Mouse (Mus musculus): ENCODE data around the gene Megf11. TPM values are rescaled to one million over a fixed set of nuclear protein-coding genes. Genes with fewer than 3 reads are reported as not detected.

Megf11 gene
- polyA plus RNA-seq, 1 experiment from 2014 or later, result 1.4 TPM

DNA sequence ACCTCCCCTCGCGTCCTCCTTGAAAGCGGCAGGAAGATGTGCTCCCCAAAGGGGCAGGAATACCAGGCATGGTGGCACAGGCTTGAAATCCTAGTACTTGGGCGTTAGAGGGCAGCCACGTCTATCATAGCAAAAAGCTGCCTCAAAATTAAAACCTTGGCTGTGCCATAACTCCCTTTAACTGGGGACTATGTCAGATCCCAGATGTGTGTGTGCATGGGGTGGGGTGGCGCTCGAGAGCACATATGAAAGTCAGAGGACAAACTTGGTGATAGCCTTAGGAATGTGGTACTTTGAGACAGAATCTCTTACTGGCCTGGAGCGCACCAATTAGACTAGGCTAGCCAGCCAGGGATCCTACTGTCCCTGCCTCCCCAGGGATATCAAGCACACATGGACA lies 235.2 kb downstream of the Megf11 start:
- Histone ChIP-seq H3K9me3 (ENCODE audit: control insufficient read depth, low read length) (no peaks in the 10 kb centered on the region), H3K27ac (replicated peaks; ENCODE audit: low read depth, low read length) (no peak overlapping the region), H3K27me3 (ENCODE audit: control insufficient read depth, insufficient read depth, low read length) (no peaks in the 10 kb centered on the region), H3K9ac (ENCODE audit: low read length) (no peak overlapping the region), H3K36me3 (ENCODE audit: control insufficient read depth, insufficient read depth, low read length) (no peaks in the 10 kb centered on the region), H3K4me1 (ENCODE audit: control insufficient read depth, insufficient read depth, low read length) (no peaks in the 10 kb centered on the region), H3K4me2 (ENCODE audit: low read depth, severe bottlenecking) (no peak overlapping the region), H3K4me3 (ENCODE audit: low read depth, low read length) (no peak overlapping the region)
- no peak for ATAC-seq (ENCODE audit: insufficient number of reproducible peaks, low FRiP score, low TSS enrichment, low read depth)
- no peak for DNase-seq (ENCODE audit: low spot score)
- WGBS, result 59% methylated on average over 8 of the region's 8 CpGs

DNA sequence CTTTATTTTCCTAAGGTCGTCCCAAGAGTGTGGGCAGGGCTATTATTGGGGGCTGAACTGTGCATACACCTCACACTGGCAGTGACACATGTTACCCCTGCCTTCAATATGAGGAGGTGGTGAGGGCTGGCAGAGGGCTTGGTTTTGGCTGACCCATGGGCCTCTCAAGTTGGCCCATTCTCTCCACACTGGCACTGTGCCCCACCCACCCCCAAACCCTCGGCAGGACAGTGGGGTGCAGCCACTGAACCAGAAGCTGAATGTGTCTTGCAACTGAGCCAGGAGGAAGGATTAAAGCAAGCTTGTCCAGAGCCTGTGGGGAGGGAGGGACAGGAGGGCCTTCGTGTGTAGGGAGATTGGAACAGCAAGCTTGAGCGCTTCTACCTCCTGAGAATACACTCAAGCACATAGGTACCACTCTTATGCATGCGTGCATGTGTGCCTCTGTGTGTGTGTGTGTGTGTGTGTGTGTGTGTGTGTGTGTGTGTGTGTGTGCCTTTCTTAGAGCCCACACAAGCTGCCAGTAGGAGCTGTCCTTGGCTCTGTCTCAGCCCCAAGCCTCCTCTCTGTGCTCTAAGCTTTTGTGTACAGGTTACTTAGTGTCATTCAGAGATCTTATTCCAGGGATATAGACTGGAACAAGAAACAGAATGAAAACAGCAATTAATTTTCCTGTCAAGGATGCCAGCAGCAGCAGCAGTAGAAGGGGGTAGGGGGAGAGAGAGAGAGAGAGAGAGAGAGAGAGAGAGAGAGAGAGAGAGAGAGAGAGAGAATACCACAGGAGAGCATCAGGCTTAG lies 236.3 kb downstream of the Megf11 start:
- no peaks in the 10 kb centered on the region for H3K9me3 ChIP-seq (ENCODE audit: control insufficient read depth, low read length)
- no peak for ATAC-seq (ENCODE audit: insufficient number of reproducible peaks, low FRiP score, low TSS enrichment, low read depth)
- no peak overlapping the region for H3K4me3 ChIP-seq (ENCODE audit: low read depth, low read length)
- H3K4me1 ChIP-seq (ENCODE audit: control insufficient read depth, insufficient read depth, low read length), result no peaks in the 10 kb centered on the region
- no peak overlapping the region for H3K27ac ChIP-seq (replicated peaks; ENCODE audit: low read depth, low read length)
- no peaks in the 10 kb centered on the region for H3K36me3 ChIP-seq (ENCODE audit: control insufficient read depth, insufficient read depth, low read length)
- H3K4me2 ChIP-seq (ENCODE audit: low read depth, severe bottlenecking), result no peak overlapping the region
- WGBS, result 65% methylated on average over 5 of the region's 5 CpGs
- H3K9ac ChIP-seq (ENCODE audit: low read length), result no peak overlapping the region
- H3K27me3 ChIP-seq (ENCODE audit: control insufficient read depth, insufficient read depth, low read length), result no peaks in the 10 kb centered on the region
- DNase-seq (ENCODE audit: low spot score), result no peak

DNA sequence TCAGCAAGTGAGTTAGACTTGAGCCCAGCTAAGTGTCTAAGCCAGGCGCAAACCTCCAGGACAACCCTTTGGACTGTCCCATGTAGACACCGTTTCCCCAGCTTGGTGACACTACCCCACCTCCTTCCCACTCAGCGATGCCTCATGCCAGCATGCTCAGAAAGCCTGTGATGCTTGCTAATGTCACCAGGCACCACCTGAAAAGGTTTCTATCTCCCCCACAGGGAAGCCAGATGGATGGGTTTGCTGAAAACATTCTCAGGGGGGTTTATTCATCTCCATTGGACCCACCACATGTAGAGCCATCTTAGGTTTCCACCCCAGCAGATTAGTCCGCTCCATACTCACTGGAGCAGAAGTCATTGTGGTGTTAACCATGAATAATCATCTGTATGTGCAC lies 237.9 kb downstream of the Megf11 start:
- WGBS, result 93% methylated on average over 4 of the region's 4 CpGs

DNA sequence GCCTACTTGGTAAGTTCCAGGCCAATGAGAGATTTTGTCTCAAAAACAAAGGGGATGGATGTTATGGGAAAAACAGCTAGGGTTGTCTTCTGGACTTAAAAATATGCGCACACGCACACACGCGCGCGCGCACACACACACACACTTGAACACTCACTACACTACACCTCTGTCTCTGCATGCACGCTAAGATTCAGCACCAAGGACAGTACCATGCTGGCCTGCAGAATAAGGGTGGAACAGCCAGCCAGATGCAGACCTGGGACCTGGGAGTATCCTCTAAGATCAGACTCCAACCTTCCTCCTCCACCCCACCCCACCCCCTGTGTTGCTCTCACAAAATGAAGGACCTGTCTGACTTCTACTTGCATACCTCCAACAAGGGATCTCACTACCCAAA lies 239.1 kb downstream of the Megf11 start:
- no peaks in the 10 kb centered on the region for H3K36me3 ChIP-seq (ENCODE audit: control insufficient read depth, insufficient read depth, low read length)
- H3K27me3 ChIP-seq (ENCODE audit: control insufficient read depth, insufficient read depth, low read length), result no peaks in the 10 kb centered on the region
- no peaks in the 10 kb centered on the region for H3K4me1 ChIP-seq (ENCODE audit: control insufficient read depth, insufficient read depth, low read length)
- H3K4me2 ChIP-seq (ENCODE audit: low read depth, severe bottlenecking), result no peak overlapping the region
- H3K4me3 ChIP-seq (ENCODE audit: low read depth, low read length), result no peak overlapping the region
- ATAC-seq (ENCODE audit: insufficient number of reproducible peaks, low FRiP score, low TSS enrichment, low read depth), result no peak
- no peak overlapping the region for H3K27ac ChIP-seq (replicated peaks; ENCODE audit: low read depth, low read length)
- H3K9me3 ChIP-seq (ENCODE audit: control insufficient read depth, low read length), result no peaks in the 10 kb centered on the region
- no peak overlapping the region for H3K9ac ChIP-seq (ENCODE audit: low read length)
- DNase-seq (ENCODE audit: low spot score), result peak; percentile 90
- 71% methylated on average over 8 of the region's 8 CpGs for WGBS

More for the DNA sequence above, 237.9 kb downstream of the Megf11 start:
- H3K4me2 ChIP-seq (ENCODE audit: low read depth, severe bottlenecking), result no peak overlapping the region
- no peaks in the 10 kb centered on the region for H3K27me3 ChIP-seq (ENCODE audit: control insufficient read depth, insufficient read depth, low read length)
- no peaks in the 10 kb centered on the region for H3K9me3 ChIP-seq (ENCODE audit: control insufficient read depth, low read length)
- no peaks in the 10 kb centered on the region for H3K4me1 ChIP-seq (ENCODE audit: control insufficient read depth, insufficient read depth, low read length)
- no peaks in the 10 kb centered on the region for H3K36me3 ChIP-seq (ENCODE audit: control insufficient read depth, insufficient read depth, low read length)
- no peak overlapping the region for H3K27ac ChIP-seq (replicated peaks; ENCODE audit: low read depth, low read length)
- ATAC-seq (ENCODE audit: insufficient number of reproducible peaks, low FRiP score, low TSS enrichment, low read depth) (no peak), DNase-seq (ENCODE audit: low spot score) (no peak)
- no peak overlapping the region for H3K4me3 ChIP-seq (ENCODE audit: low read depth, low read length)
- H3K9ac ChIP-seq (ENCODE audit: low read length), result no peak overlapping the region

GRCm38 (mm10) chr9:64629802-64630201 lies 244.4 kb downstream of the Megf11 start:
- no peak for ATAC-seq (ENCODE audit: insufficient number of reproducible peaks, low FRiP score, low TSS enrichment, low read depth)
- 35% methylated on average over 1 of the region's 1 CpGs for WGBS

GRCm38 (mm10) chr9:64633169-64633568 lies 247.7 kb downstream of the Megf11 start:
- Histone ChIP-seq H3K9me3 (ENCODE audit: control insufficient read depth, low read length) (no peaks in the 10 kb centered on the region), H3K9ac (ENCODE audit: low read length) (no peak overlapping the region), H3K4me1 (ENCODE audit: control insufficient read depth, insufficient read depth, low read length) (peaks cover 4% of the 10 kb centered on the region; the same call in 1 of the 2 replicates), H3K27me3 (ENCODE audit: control insufficient read depth, insufficient read depth, low read length) (peaks cover 6% of the 10 kb centered on the region; the same call in 1 of the 2 replicates), H3K4me2 (ENCODE audit: low read depth, severe bottlenecking) (no peak overlapping the region), H3K4me3 (ENCODE audit: low read depth, low read length) (no peak overlapping the region), H3K27ac (replicated peaks; ENCODE audit: low read depth, low read length) (no peak overlapping the region), H3K36me3 (ENCODE audit: control insufficient read depth, insufficient read depth, low read length) (no peaks in the 10 kb centered on the region)
- ATAC-seq (ENCODE audit: insufficient number of reproducible peaks, low FRiP score, low TSS enrichment, low read depth), result no peak
- DNase-seq (ENCODE audit: low spot score), result no peak
- 87% methylated on average over 3 of the region's 3 CpGs for WGBS

More at GRCm38 (mm10) chr9:64629802-64630201, 244.4 kb downstream of the Megf11 start:
- Histone ChIP-seq H3K27ac (replicated peaks; ENCODE audit: low read depth, low read length) (no peak overlapping the region), H3K9me3 (ENCODE audit: control insufficient read depth, low read length) (no peaks in the 10 kb centered on the region), H3K36me3 (ENCODE audit: control insufficient read depth, insufficient read depth, low read length) (no peaks in the 10 kb centered on the region), H3K27me3 (ENCODE audit: control insufficient read depth, insufficient read depth, low read length) (no peaks in the 10 kb centered on the region), H3K4me2 (ENCODE audit: low read depth, severe bottlenecking) (no peak overlapping the region), H3K4me3 (ENCODE audit: low read depth, low read length) (no peak overlapping the region), H3K4me1 (ENCODE audit: control insufficient read depth, insufficient read depth, low read length) (no peaks in the 10 kb centered on the region), H3K9ac (ENCODE audit: low read length) (no peak overlapping the region)
- no peak for DNase-seq (ENCODE audit: low spot score)

DNA sequence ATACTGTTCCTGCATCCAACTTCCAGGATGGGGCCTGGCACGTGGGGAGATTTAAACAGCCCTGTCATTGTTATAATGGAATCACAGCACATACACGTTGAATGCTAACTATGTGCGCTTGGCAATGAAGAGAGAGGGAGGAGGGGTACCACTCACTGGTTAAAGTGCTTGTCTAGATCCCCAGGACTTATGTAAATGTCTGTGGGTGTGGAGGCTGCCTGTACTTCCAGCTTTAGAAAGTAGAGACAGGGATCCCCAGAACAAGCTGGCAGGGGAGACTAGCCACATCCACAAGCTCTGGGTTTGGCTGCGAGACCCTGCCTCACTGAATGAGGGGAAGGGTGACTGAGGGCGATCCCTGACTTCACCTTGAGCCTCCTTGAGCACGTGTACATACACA lies 250.7 kb downstream of the Megf11 start:
- ATAC-seq (ENCODE audit: insufficient number of reproducible peaks, low FRiP score, low TSS enrichment, low read depth), result no peak
- DNase-seq (ENCODE audit: low spot score), result no peak
- Histone ChIP-seq H3K4me2 (ENCODE audit: low read depth, severe bottlenecking) (no peak overlapping the region), H3K36me3 (ENCODE audit: control insufficient read depth, insufficient read depth, low read length) (no peaks in the 10 kb centered on the region), H3K9me3 (ENCODE audit: control insufficient read depth, low read length) (no peaks in the 10 kb centered on the region), H3K27ac (replicated peaks; ENCODE audit: low read depth, low read length) (no peak overlapping the region), H3K9ac (ENCODE audit: low read length) (no peak overlapping the region), H3K4me3 (ENCODE audit: low read depth, low read length) (no peak overlapping the region), H3K27me3 (ENCODE audit: control insufficient read depth, insufficient read depth, low read length) (peaks cover 6% of the 10 kb centered on the region; the same call in 1 of the 2 replicates), H3K4me1 (ENCODE audit: control insufficient read depth, insufficient read depth, low read length) (peaks cover 9% of the 10 kb centered on the region; the same call in 1 of the 2 replicates)
- WGBS, result 69% methylated on average over 6 of the region's 6 CpGs

DNA sequence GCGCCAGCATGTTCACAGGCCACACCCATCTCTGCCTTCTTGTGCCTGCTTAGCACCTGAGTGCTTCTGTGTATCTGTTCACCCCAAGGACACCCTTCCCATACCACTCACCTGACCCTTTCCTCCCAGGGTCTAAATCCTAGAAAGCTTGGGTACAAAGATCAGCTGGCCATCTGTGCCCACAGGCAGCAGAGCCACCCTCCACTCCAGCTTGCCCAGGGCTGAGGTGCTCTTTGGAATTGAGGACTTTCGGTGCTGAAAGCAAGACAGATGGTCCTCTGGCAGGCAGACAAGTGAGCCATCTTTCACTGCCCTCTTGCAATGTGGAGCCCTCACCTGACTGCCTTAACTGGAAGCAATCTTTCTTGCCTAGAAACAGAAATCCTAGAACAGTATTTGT lies 251.5 kb downstream of the Megf11 start:
- DNase-seq (ENCODE audit: low spot score) (no peak), ATAC-seq (ENCODE audit: insufficient number of reproducible peaks, low FRiP score, low TSS enrichment, low read depth) (no peak)
- H3K4me3 ChIP-seq (ENCODE audit: low read depth, low read length), result no peak overlapping the region
- no peaks in the 10 kb centered on the region for H3K36me3 ChIP-seq (ENCODE audit: control insufficient read depth, insufficient read depth, low read length)
- H3K4me1 ChIP-seq (ENCODE audit: control insufficient read depth, insufficient read depth, low read length), result peaks cover 9% of the 10 kb centered on the region; the same call in 1 of the 2 replicates
- H3K9me3 ChIP-seq (ENCODE audit: control insufficient read depth, low read length), result no peaks in the 10 kb centered on the region
- H3K4me2 ChIP-seq (ENCODE audit: low read depth, severe bottlenecking), result no peak overlapping the region
- H3K27ac ChIP-seq (replicated peaks; ENCODE audit: low read depth, low read length), result no peak overlapping the region
- 65% methylated on average over 2 of the region's 2 CpGs for whole genome bisulfite sequencing
- H3K9ac ChIP-seq (ENCODE audit: low read length), result no peak overlapping the region
- peaks cover 6% of the 10 kb centered on the region; the same call in 1 of the 2 replicates for H3K27me3 ChIP-seq (ENCODE audit: control insufficient read depth, insufficient read depth, low read length)
